Mouse (Mus musculus) thymus, postnatal 4 days (tissue): ENCODE data around the gene Gm19402.

Experiments used
- DNase-seq: peaks from one replicate; pipeline ENCODE4 v3.0.0; 2021

Gm19402 gene

DNA sequence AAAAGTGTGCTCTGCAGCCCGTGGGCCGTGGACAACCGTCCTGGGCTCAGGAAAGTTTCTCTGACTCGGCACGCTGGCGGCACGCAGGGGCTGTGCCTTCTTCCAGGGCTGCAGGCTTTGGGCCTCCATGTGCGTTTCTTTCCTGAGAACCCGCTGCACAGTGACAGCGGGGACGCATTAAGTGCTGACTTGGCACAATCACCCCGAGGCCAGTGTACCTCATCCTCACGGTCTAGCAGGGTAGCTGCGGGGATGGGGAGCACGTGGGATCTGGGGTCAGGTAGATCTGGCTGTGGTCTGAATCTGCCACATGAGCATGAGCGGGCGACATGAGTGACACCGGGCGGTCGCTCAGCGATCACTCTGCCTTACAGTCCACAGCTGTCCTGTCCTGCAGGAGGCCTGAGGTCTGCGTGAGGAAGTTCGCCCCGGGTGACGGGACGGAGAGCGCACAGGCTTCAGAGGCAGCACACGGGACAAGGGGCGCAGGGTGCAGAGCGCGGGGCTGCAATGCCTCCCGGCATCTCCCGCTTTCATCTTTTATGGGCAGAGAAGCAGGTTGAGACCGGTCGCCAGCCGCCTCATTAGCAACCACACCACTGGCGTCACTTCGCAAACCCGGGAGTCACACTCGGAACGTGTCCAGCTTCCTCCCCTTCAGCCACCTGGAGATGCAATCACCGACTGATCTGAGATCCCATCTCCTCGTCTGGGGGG, 26.4 kb downstream of the Gm19402 start:
- no peak for DNase-seq

DNA sequence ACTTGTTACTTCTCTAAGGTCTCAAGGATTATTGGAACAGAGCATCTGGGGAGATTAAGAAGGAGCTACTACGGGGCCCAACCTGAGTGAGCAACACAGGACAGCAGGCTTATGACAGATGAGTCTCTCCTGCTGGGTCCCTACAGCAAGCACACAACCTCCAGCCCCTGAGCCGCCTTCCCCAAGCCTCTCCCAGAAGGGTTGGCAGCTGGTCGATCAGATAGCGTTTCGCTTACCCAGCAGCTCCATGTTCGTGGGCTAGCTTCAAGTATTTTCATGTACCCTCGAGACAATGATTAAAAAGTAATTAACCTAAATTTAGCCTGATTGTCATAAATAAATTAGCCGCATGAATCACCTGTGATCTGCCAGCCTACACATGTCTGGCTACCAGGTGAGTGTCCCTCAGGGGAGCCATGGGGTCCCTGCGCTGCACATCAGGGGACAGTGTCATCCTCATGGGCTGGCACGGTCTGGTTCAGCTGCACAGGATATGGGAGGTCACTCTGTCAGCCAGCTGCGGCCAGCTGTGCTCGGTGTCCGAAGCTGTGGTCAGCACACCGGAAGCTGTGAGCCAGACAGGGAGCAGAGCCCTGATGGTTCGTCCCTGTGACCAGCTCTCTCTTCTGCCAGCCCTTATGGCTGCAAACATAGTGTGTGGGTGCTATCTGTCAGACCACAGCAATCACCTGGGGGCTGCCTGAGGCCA, 32.1 kb downstream of the Gm19402 start:
- no peak for DNase-seq

DNA sequence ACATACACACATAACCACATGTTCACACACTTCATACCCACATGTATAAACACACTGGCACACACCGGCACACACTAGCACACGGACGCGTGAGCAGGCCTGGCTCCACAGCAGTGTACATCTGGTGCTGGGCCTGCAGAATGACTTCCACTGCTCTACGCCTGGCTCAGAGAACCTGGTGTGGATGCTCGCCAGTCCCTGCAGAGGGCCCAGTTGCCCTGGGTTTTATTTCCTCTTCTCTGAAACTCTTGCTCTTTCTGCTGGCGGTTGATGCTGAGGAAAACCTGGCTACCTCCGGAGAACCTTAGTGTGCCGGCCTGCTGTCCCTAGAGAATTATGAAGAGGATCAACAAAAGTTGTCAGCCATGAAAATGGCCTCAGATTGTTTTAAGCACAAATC, 38.5 kb downstream of the Gm19402 start:
- no peak for DNase-seq

DNA sequence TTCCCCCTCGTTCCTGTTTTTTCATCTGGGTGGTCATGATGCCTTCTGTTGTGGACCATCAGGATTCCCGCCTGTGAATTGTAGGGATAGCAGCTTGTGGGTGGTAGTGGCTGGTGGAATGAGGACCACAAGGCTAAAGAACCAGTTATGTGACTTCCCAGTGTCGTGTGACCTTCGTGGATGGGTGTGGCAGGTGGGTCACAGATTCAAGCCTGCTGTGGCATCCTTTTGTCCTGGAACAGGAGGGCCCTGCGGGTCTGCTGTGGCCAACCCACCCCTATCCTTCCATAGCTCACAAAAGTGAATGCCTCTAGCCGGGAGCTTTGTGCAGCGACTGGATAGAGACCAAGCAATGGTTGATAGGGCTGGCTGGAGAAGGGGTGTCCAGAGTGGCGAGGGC, 42.7 kb downstream of the Gm19402 start:
- no peak for DNase-seq

DNA sequence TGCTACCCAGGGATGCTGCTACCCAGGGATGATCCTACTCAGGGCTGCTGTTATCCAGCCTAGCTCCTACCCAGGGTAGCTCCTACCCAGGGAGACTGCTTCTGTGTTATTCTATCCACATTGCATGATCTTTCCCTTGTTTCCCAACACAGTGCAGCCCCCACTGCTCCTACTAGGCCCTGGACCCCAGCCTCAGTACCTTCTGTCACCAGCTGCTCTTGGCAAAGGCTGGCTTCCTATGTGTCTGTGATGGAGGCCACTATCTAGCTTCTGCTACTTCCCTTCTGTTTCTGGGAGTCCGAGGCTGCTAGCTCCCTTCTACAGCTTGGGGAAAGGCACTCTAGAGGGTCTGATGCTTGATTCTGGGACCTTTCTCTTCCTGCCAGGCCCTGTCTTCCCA, 43.1 kb downstream of the Gm19402 start:
- DNase-seq: no peak

DNA sequence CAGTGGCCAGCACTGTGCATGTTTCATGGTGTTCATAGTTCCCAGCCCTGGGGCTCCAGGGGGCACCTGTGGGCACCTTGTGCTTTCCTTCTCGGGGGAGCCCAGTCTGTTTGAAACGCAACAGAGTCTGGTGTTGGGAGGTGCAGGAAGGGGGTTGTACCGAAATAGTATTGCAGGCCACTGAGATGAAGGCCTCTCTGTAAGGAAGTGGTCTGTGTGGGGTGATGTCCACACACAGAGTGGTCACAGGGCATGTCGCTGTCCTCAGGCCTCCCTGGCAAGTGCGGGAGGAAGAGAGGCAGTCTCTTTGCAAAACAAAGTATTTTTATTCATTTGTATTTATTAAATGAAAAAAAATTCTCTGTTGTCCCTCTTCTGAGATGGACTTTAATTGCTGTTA, 45.0 kb downstream of the Gm19402 start:
- no peak for DNase-seq

DNA sequence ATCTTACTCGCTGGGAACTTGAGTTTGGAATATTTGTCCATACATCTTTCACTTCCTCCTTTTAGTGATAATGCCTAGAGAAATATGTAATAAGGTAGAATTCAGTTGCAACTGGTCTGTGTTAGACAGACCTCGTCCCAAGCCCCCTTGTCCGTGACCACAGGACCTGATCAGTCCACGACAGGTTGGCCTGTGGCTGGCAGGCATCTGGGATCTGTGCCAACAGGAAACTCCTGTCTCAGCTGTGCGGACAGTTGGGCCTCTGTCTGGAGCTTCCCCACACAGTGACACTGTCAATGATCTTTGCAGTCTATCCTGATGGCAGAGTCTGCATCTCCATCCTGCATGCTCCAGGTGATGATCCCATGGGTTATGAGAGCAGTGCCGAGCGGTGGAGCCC, 47.4 kb downstream of the Gm19402 start:
- no peak for DNase-seq
